Mouse (Mus musculus) ES-E14 (cell line): ENCODE measurements around the gene Sesn1.

Experiments used
- ZC3H11A ChIP-seq: IDR thresholded peaks from 2 replicates; pipeline ENCODE4 v1.6.1; 2012; ENCODE audit warnings: low read depth, mild to moderate bottlenecking, inconsistent platforms, low read length, borderline replicate concordance
- ZNF384 ChIP-seq: IDR thresholded peaks from 2 replicates; pipeline ENCODE4 v1.6.1; 2012; ENCODE audit warnings: low read depth, low read length, inconsistent platforms

DNA sequence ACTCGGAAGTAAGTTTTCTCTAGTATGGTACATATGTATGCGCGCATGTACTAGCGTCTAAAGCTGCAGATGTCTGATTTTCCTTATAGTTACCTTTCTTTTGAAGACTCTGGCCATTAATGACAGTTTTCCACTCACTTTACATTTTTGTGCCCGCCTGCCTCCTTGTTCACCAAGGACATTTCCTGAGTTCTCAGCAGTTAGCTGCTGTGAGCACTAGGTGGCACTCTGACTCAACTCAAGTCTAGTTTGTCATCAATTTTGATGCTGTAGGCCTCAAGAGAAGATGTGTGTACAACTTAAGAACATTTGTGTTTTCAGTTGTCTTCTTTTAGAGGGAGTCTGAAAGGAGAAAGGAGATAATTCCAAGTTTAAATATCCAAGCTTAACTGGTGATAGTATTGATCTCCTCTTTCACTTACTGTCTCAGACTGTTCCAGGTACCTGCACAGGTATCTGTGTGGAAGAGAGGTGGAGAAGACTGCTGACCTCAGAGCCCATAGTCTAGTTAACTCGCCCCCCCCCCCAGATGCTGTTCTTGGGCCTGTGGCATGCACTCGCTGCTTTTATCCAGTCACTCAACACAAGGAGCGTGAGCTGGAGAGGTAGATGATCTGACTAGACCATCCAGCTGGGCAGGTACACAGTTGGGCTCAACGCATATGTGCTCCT lies 21.3 kb downstream of the Sesn1 start:
- no peak for TF ChIP-seq ZC3H11A
- TF ChIP-seq ZNF384: no peak
